Mouse (Mus musculus) heart, postnatal 25 days (tissue): ENCODE measurements around the gene Pacsin1. TPM values are rescaled to one million over a fixed set of nuclear protein-coding genes. Genes with fewer than 3 reads are reported as not detected.

Experiments used
- DNase-seq: peaks from one replicate; pipeline ENCODE4 v3.0.0; 2022; ENCODE audit warnings: low spot score
- intact Hi-C: fragments of 180-260 bp; cut with DNase I; formaldehyde crosslinking; loops from one replicate; pipeline ENCODE4 v1.15.1; 2025
- total RNA-seq, 2 experiments: library from RNA; stranded (reverse); gene quantifications; 2 replicates each; pipeline ENCODE4 v1.2.3; 2021

Gene Pacsin1
- total RNA-seq, 2 experiments from 2014 or later = 0.25 to 0.62 TPM

- DNase-seq = no peak
- intact Hi-C loops = no loop called here
Measured at GRCm38 (mm10) chr17:27658767-27659166, 3.5 kb downstream of the Pacsin1 start.

GRCm38 (mm10) chr17:27671720-27672119 lies 16.4 kb downstream of the Pacsin1 start:
- DNase-seq = no peak
- intact Hi-C loops = no loop called here

GRCm38 (mm10) chr17:27673945-27674344 lies 18.6 kb downstream of the Pacsin1 start:
- DNase-seq = no peak
- intact Hi-C loops = no loop called here

- intact Hi-C loops = no loop called here
Measured at GRCm38 (mm10) chr17:27675453-27675852, 20.1 kb downstream of the Pacsin1 start.

GRCm38 (mm10) chr17:27676270-27676669 lies 21.0 kb downstream of the Pacsin1 start:
- DNase-seq = no peak
- intact Hi-C loops = no loop called here

More at GRCm38 (mm10) chr17:27675453-27675852, 20.1 kb downstream of the Pacsin1 start:
- DNase-seq = no peak

- no peak for DNase-seq
- intact Hi-C loops = no loop called here
Measured at GRCm38 (mm10) chr17:27677756-27678155, 22.4 kb downstream of the Pacsin1 start.

- intact Hi-C loops = no loop called here
- DNase-seq = no peak
Measured at GRCm38 (mm10) chr17:27678924-27679813, 23.9 kb downstream of the Pacsin1 start.

- intact Hi-C loops = no loop called here
- DNase-seq = no peak
Measured at GRCm38 (mm10) chr17:27684886-27685549, 29.7 kb downstream of the Pacsin1 start.

GRCm38 (mm10) chr17:27685550-27685913 lies 30.2 kb downstream of the Pacsin1 start:
- intact Hi-C loops = no loop called here
- DNase-seq = no peak

- intact Hi-C loops = no loop called here
- no peak for DNase-seq
Measured at GRCm38 (mm10) chr17:27686395-27686794, 31.1 kb downstream of the Pacsin1 start.

- intact Hi-C loops = no loop called here
- DNase-seq = no peak
Measured at GRCm38 (mm10) chr17:27690993-27691693, 35.8 kb downstream of the Pacsin1 start.

- intact Hi-C loops = no loop called here
- DNase-seq = no peak
Measured at GRCm38 (mm10) chr17:27699641-27700244, 44.4 kb downstream of the Pacsin1 start.

- no peak for DNase-seq
- intact Hi-C loops = no loop called here
Measured at GRCm38 (mm10) chr17:27700812-27701211, 45.5 kb downstream of the Pacsin1 start.

GRCm38 (mm10) chr17:27701856-27702255 lies 46.5 kb downstream of the Pacsin1 start:
- DNase-seq = no peak
- intact Hi-C loops = no loop called here

GRCm38 (mm10) chr17:27702518-27702917 lies 47.2 kb downstream of the Pacsin1 start:
- intact Hi-C loops = no loop called here
- no peak for DNase-seq

- intact Hi-C loops = no loop called here
- no peak for DNase-seq
Measured at GRCm38 (mm10) chr17:27703961-27704621, 48.8 kb downstream of the Pacsin1 start.

GRCm38 (mm10) chr17:27705661-27706060 lies 50.4 kb downstream of the Pacsin1 start:
- no peak for DNase-seq
- intact Hi-C loops = no loop called here

- intact Hi-C loops = no loop called here
- peak; percentile 12 for DNase-seq
Measured at GRCm38 (mm10) chr17:27707954-27708661, 52.8 kb downstream of the Pacsin1 start.

GRCm38 (mm10) chr17:27709650-27710049 lies 54.3 kb downstream of the Pacsin1 start:
- DNase-seq = no peak
- intact Hi-C loops = no loop called here
